Mouse (Mus musculus): ENCODE data around the gene Platr25.
"Not testable (repeated sequence)": the region's sequence is repeated elsewhere in the genome, so short reads cannot be mapped to it uniquely, and the experiment has no call there.

Gene Platr25

GRCm38 (mm10) chr13:62760432-62761415, at the start of gene Platr25:
TSS of gene Platr25 (minus strand) at chr13:62760709.
- DNase-seq (ENCODE audit: low spot score in 2 of 2): peak; percentile 21 to 42

- not testable (repeated sequence) for DNase-seq (ENCODE audit: low spot score in 2 of 2)
Measured at GRCm38 (mm10) chr13:62807981-62808380, 47.5 kb upstream of the Platr25 start.

DNA sequence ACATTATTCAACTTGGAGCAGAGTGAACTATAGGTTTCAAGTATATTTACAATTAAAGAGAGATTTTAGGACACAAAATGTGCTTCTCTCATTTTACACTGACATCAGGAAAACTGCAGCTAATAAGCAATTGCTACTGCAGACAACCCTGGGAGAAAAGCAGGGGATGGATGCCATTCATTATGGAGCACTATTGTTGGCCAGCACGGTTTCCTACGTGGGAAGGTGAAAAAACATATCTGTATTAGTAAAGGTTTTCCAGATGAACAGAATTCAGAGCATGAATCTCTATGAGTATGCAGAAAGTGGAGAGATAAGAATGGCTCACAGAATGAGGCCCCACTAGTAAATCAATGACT, 25.6 kb upstream of the Platr25 start:
- not testable (repeated sequence) for DNase-seq (ENCODE audit: low spot score in 2 of 2)

DNA sequence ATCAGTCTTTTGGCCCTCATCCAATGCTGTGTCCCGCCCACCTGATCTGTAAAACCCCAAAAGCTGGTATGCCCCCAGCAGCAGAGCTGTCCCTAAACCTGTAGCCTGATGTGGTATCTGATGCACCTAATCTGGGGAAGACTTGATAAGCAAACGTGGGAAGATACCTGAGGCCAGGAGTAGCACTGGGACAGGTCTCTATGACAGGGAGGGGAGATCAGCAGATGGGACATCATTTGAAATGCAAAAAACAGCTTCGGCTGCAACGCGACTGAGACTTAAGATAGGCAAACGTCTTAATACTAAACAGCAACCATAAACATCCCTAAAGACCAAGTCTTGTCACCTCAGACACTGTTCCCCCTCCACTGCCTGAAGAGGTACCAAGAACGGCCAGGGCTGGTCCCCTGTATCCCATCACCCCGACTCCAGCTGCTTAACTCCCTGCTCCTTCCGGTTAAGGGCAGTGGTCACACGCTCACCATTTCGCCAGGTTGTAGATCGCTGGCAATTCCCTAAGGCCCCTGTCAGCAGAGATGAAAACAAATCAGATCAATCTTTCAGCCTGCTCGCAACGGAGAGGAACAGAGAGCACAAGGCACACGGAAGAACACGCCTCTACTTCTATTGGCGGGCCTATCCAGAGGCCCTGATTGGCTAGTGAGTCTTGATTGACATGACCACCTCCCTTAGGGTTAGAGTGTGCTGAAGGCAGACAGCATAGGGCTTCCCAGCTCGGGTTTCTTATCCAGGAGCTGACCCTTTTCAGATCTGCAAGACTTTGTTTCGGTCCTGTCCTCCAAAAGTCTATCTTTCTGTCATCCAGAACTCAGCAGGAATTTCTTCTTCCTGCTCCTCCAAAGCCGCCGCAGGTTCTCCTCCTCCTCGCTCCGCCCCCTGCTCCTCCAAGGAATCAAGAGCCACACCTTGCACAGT, 25.0 kb upstream of the Platr25 start, which contains the start of gene Gm5141:
Gm5141 (minus strand) TSS at position 610 of the 936 bp plus-strand sequence.
- DNase-seq (ENCODE audit: low spot score in 2 of 2): peak; percentile 1 to 7

DNA sequence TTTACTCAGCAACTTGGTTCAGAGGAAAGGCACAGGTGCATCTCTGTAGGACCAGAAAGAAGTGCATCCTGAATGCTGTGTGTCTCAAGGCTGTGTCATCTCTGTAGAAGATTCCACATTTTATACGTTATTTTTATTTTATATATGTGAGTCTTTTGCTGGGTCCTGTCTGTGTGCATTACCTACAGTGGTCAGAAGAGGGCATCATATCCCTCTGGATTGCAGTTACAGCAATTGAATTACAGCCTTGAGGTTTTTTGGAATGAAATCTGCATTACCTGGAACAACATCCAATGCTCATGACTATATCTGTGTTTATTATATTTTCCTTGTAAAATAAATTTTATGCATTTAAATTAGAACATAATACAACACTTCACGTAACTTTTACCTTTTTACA, 3.3 kb upstream of the Platr25 start:
- not testable (repeated sequence) for DNase-seq (ENCODE audit: low spot score in 2 of 2)

DNA sequence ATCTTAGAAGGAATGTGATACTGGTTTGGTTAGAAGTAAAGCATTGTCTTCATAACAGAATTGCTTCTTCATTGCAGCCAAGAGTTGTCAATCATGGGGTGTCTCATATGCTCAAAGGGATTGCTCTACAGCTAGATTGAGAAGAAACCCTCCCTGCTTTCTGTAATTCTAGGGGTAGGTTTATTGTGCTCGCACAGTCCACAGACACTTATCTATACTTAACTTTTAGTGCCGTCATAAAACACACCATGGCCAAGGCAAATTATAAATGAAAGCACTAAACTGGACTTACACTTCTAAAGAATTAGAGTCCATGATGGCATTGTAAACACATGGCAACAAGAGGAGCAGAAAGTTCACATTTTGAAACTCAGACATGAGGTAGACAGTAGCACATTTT, 27.2 kb downstream of the Platr25 start:
- DNase-seq (ENCODE audit: low spot score in 2 of 2): no peak

DNA sequence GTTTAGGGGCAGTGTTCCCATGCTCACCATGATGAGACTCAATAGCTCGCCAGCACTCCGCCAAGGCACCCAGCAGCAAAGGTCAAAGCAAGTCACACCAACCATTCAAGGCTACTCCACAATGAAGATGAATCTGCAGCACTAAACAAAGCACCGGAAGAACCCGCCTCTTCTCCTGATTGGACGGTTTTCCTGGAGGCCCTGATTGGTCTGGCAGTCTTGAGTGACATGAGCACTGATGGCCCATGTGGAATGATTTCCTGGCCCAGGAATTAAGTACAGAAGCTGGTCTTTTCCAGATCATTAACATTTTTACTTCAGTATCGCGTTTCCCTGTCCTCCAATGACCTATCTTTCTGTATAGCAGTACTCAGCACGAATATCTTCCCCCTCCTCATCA, 47.9 kb downstream of the Platr25 start:
- DNase-seq (ENCODE audit: low spot score in 2 of 2): not testable (repeated sequence)

- DNase-seq (ENCODE audit: low spot score in 2 of 2): not testable (repeated sequence)
Measured at GRCm38 (mm10) chr13:62685287-62685648, 75.2 kb downstream of the Platr25 start.

GRCm38 (mm10) chr13:62684608-62685286, 75.8 kb downstream of the Platr25 start:
- DNase-seq (ENCODE audit: low spot score in 2 of 2): not testable (repeated sequence)

- no peak for DNase-seq (ENCODE audit: low spot score in 2 of 2)
Measured at GRCm38 (mm10) chr13:62653369-62653743, 107.2 kb downstream of the Platr25 start.

DNA sequence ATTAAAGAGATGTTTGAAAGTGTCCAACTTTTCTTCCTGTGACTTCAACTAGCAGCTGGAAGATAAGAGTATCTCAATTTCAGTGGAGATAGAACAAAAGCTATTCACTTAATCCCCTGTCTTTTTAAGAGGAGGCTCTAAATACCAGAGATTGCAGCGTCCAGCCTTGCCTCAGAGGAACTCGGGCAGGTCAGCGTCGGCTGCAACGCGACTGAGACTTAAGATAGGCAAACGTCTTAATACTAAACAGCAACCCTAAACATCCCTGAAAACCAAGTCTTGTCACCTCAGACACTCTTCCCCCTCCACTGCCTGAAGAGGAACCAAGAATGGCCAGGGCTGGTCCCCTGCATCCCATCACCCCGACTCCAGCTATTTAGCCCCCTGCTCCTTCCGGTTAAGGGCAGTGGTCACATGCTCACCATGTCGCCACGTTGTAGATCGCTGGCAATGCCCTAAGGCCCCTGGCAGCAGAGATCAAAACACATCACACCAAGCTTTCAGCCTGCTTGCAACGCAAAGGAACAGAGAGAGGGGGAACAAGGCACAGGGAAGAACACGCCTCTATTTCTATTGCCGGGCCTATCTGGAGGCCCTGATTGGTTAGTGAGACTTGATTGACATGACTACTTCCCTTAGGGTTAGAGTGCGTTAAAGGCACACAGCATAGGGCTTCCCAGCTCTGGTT, 107.7 kb downstream of the Platr25 start:
- DNase-seq (ENCODE audit: low spot score in 2 of 2): peak in 1 of 2 experiments; percentile 26

DNA sequence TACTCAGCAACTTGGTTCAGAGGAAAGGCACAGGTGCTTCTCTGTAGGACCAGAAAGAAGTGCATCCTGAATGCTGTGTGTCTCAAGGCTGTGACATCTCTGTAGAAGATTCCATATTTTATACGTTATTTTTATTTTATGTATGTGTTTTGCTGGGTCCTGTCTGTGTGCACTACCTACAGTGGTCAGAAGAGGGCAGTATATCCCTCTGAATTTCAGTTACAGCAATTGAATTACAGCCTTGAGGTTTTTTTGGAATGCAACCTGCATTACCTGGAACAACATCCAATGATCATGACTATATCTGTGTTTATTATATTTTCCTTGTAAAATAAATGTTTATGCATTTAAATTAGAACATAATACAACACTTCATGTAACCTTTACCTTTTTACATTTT, 133.4 kb downstream of the Platr25 start:
- DNase-seq (ENCODE audit: low spot score in 2 of 2): peak in 1 of 2 experiments; percentile 7

DNA sequence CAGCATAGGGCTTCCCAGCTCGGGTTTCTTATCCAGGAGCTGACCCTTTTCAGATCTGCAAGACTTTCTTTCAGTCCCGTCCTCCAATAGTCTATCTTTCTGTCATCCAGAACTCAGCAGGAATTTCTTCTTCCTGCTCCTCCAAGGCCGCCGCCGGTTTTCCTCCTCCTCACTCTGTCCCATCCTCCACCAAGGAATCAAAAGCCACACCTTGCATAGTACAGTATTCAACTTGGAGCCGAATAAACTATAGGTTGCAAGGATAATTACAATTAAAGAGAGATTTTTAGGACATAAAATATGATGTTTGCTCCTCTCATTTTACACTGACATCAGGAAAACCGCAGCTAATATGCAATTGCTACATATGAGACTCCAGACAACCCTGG, 136.2 kb downstream of the Platr25 start:
- not testable (repeated sequence) for DNase-seq (ENCODE audit: low spot score in 2 of 2)

DNA sequence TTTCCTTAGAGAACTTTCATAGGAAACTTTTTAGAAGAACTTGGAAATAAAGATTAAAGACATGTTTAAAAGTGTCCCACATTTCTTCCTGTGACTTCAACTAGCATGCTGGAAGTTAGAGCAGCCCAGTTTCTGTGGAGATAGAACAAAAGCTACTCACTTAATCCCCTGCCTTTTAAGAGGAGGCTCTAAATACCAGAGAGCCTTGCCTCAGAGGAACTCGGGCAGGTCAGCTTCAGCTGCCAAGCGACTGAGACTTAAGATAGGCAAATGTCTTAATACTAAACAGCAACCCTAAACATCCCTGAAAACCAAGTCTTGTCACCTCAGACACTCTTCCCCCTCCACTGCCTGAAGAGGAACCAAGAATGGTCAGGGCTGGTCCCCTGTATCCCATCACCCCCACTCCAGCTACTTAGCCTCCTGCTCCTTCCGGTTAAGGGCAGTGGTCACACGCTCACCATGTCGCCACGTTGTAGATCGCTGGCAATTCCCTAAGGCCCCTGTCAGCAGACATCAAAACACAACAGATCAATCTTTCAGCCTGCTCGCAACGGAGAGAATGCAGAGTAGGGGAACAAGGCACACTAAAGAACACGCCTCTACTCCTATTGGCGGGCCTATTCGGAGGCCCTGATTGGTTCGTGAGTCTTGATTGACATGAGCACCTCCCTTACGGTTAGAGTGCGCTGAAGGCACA, 136.8 kb downstream of the Platr25 start, which contains the start of gene 6720489N17Rik:
6720489N17Rik (minus strand) TSS at position 606 of the 700 bp plus-strand sequence.
- peak; percentile 54 to 67 for DNase-seq (ENCODE audit: low spot score in 2 of 2)
